Mouse (Mus musculus): ENCODE results near the gene Spsb1. TPM values are rescaled to one million over a fixed set of nuclear protein-coding genes. Genes with fewer than 3 reads are reported as not detected.

The Spsb1 gene
- polyA plus RNA-seq, 1 experiment from 2014 or later = 9.5 TPM

DNA sequence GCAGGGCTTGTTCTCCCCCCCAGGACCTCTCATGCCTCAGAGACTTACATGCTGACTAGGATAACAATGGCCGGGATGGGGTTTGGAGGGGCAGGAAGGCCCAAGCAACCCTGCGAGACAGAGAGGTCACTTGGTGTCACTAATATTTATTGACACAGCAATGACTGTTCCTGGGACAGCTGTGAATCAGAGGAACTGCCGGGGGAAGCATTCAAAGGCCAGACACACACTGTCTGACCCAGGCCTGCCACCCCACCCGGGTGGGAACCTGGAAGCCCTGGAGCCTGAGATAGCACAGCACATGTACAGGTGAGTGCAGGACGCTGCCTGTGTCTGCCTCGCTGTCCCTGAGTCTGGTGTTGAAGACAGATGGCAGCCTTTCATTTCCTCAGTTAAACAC, 79.5 kb downstream of the Spsb1 start:
- Histone ChIP-seq H3K4me3 (no peak overlapping the region), H3K27ac (replicated peaks) (peak overlapping the region; percentile 64), H3K4me2 (no peak overlapping the region), H3K27me3 (no peaks in the 10 kb centered on the region), H3K9ac (0 out of 2 replicates have a peak overlapping the region, but pooled peaks have one; percentile 8), H3K4me1 (replicated peaks) (peaks cover 49% of the 10 kb centered on the region), H3K9me3 (no peaks in the 10 kb centered on the region), H3K36me3 (no peaks in the 10 kb centered on the region)
- WGBS = 11% methylated on average over 6 of the region's 6 CpGs
- no peak for ATAC-seq (ENCODE audit: low read depth)

DNA sequence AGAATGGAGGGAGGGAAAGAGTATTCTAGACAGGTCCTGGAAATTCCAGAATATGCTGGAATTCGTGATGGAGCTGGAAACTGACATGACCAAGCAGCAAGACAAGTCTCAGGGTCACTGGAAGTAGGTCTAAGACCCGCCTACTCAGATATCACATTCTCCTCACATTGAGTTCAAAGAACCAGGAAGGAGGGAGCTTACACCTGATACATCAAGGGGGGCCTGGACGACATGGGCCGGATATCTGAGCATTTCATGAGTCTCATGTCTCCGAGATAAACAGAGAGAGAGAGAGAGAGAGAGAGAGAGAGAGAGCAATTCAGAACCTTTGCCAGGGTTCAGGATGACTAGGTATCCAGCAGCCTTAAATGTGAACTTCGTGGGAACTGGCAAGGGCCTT, 82.6 kb downstream of the Spsb1 start:
- Histone ChIP-seq H3K36me3 (no peaks in the 10 kb centered on the region), H3K4me3 (no peak overlapping the region), H3K9me3 (no peaks in the 10 kb centered on the region), H3K9ac (no peak overlapping the region), H3K4me1 (replicated peaks) (peaks cover 34% of the 10 kb centered on the region), H3K27me3 (no peaks in the 10 kb centered on the region), H3K4me2 (no peak overlapping the region), H3K27ac (replicated peaks) (no peak overlapping the region)
- no peak for ATAC-seq (ENCODE audit: low read depth)
- 81% methylated on average over 6 of the region's 6 CpGs for WGBS

DNA sequence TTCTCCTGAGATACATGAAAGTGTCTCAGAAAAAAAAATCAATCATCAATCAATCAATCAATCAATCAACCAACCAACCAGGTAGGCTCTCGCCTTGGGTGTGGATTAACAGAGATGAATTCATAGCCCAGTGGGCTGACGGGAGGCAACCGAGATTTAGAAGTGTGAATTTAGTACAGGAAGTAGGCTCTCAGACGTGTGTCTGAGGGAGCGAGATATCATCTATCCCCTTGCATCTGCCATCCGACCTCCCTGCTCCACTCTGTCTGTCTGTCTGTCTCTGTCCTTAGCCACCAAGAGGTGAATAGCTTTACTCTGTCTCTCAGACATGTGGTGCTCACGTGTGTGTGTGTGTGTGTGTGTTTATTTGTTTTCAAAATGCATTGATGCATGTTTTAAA, 83.3 kb downstream of the Spsb1 start:
- H3K27me3 ChIP-seq = no peaks in the 10 kb centered on the region
- ATAC-seq (ENCODE audit: low read depth) = no peak
- H3K9me3 ChIP-seq = no peaks in the 10 kb centered on the region
- no peak overlapping the region for H3K9ac ChIP-seq
- 69% methylated on average over 7 of the region's 7 CpGs for WGBS
- H3K27ac ChIP-seq (replicated peaks) = no peak overlapping the region
- no peak overlapping the region for H3K4me3 ChIP-seq
- H3K4me2 ChIP-seq = no peak overlapping the region
- H3K36me3 ChIP-seq = no peaks in the 10 kb centered on the region
- H3K4me1 ChIP-seq (replicated peaks) = peaks cover 27% of the 10 kb centered on the region

DNA sequence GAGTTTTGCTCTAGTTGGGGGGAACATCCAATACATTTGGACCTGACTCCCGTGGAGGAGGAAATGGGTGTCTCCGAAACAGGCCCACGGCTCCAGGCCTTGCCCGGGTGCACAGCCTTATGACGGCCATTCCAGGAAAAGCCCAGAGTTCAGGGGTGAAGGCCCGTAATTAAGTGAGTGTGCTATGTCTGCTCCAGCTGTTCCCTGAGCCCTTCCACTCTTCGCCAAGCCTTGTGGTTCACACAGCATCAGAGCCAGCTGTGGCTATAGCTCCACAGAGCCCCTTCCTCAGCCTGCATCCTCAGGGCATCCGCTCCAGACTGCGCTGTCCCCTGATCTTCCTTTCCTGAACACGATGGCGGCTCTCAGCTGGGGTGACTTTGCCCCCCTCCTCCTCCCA, 83.8 kb downstream of the Spsb1 start:
- H3K4me2 ChIP-seq = no peak overlapping the region
- ATAC-seq (ENCODE audit: low read depth) = no peak
- H3K36me3 ChIP-seq = no peaks in the 10 kb centered on the region
- no peaks in the 10 kb centered on the region for H3K9me3 ChIP-seq
- H3K27me3 ChIP-seq = no peaks in the 10 kb centered on the region
- no peak overlapping the region for H3K4me3 ChIP-seq
- H3K9ac ChIP-seq = no peak overlapping the region
- H3K4me1 ChIP-seq (replicated peaks) = peaks cover 22% of the 10 kb centered on the region
- no peak overlapping the region for H3K27ac ChIP-seq (replicated peaks)
- 69% methylated on average over 11 of the region's 11 CpGs for WGBS

DNA sequence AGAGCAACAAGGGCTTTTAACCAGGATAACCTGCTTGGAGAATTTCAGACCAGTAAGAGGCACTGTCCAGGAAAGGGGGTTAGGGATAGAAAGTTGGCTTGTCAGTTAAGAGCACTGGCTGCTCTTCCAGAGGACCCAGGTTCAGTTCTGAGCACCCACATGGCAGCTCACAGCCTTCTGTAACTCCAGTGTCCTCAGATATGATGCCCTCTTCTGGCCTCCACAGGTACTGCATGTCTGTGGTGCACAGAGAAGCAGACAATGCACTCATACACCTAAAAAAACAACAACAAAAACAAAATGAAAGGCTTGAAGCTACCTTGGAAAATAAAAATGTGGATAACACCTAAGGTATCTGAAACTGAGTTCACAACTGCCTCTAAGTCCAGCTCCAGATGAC, 84.4 kb downstream of the Spsb1 start:
- Histone ChIP-seq H3K9me3 (no peaks in the 10 kb centered on the region), H3K27ac (replicated peaks) (no peak overlapping the region), H3K4me1 (replicated peaks) (peaks cover 16% of the 10 kb centered on the region), H3K4me3 (no peak overlapping the region), H3K4me2 (no peak overlapping the region), H3K27me3 (no peaks in the 10 kb centered on the region), H3K36me3 (no peaks in the 10 kb centered on the region), H3K9ac (no peak overlapping the region)
- no peak for ATAC-seq (ENCODE audit: low read depth)

DNA sequence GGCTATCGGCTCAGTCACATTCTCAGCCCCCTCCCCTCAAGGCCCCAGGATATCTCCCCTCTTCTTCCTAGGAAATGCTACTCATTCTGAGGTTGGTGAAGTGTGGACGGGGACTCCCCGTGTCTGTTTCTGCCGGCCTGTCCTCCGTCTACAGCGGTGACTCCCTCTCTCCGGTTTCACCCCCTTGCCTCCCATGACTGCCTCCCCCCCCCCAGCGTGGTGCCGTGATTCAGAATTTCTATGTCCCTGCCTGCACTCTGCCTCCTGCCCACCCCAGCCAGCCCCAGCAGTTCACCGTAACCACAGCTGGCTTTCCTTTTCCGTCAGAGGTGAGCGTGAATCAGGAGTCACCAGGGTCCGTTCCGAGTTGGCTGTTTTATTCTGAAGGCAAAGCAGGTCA, 86.1 kb downstream of the Spsb1 start:
- Histone ChIP-seq H3K9ac (no peak overlapping the region), H3K4me2 (no peak overlapping the region), H3K9me3 (no peaks in the 10 kb centered on the region), H3K36me3 (no peaks in the 10 kb centered on the region), H3K4me3 (no peak overlapping the region), H3K27me3 (no peaks in the 10 kb centered on the region), H3K4me1 (replicated peaks) (no peaks in the 10 kb centered on the region), H3K27ac (replicated peaks) (no peak overlapping the region)
- ATAC-seq (ENCODE audit: low read depth) = no peak
- WGBS = 71% methylated on average over 14 of the region's 14 CpGs

DNA sequence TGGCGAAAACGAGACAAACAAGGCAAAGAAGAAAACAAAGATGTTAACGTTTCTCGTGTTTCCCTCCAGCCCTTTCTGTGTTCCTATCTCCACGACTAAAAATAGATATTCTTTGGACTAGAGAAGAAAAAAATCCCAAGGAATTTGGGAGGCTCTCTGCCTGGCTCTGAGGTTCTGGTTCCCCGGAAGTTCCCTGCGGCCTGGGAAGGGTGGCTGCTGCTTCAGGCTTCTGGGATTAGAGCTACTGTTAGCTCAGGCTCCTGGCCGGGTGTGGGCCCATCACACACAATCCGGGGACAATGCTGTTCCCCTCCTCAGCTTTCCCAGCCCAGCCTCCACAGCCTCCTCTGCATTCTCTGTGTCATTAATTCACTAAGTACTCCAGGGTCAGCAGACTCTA, 86.8 kb downstream of the Spsb1 start:
- Histone ChIP-seq H3K36me3 (no peaks in the 10 kb centered on the region), H3K27ac (replicated peaks) (no peak overlapping the region), H3K4me3 (no peak overlapping the region), H3K27me3 (no peaks in the 10 kb centered on the region), H3K9ac (no peak overlapping the region), H3K4me1 (replicated peaks) (no peaks in the 10 kb centered on the region), H3K4me2 (no peak overlapping the region), H3K9me3 (no peaks in the 10 kb centered on the region)
- WGBS = 77% methylated on average over 9 of the region's 9 CpGs
- ATAC-seq (ENCODE audit: low read depth) = no peak

DNA sequence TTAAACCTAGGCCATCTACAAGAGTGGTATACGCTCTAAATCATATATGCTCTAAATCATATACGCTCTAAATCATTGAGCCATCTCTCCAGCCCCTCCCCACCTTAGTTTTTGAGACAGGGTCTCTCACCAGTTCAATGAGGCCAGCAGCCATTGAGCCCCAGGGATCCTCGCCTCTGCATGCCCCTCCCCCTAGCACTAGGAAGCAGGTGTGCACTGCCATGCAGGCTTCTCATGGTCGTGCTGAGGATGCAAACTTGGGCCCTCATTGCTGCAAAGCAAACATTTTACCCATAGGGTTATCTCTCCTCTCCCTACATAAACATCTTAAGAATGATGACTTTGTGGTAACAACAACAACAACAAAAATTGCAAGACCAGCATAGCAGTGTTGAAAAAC, 87.5 kb downstream of the Spsb1 start:
- H3K4me2 ChIP-seq = no peak overlapping the region
- H3K27ac ChIP-seq (replicated peaks) = no peak overlapping the region
- H3K27me3 ChIP-seq = no peaks in the 10 kb centered on the region
- H3K9ac ChIP-seq = no peak overlapping the region
- no peak overlapping the region for H3K4me3 ChIP-seq
- no peaks in the 10 kb centered on the region for H3K4me1 ChIP-seq (replicated peaks)
- no peak for ATAC-seq (ENCODE audit: low read depth)
- 66% methylated on average over 4 of the region's 4 CpGs for WGBS
- no peaks in the 10 kb centered on the region for H3K9me3 ChIP-seq
- H3K36me3 ChIP-seq = no peaks in the 10 kb centered on the region

DNA sequence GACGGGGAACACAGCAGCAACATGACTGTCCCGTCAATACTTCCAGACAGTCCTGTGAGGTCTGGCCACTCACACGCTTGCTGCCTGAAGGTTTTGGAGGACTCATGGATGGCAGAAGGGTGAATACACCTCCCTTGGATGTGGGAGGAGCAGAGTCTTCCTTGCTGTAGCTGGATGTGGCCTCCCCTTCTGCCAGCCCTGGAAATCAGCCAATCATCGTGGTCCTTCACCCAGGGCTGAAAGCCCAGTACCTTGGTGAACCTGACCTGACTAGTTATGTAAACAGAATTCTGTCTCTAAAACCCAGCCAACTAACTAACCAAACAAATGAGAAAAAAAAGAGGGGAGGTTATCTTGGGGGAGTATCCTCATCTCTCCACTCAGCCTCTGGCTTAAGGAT, 90.4 kb downstream of the Spsb1 start:
- ATAC-seq (ENCODE audit: low read depth) = no peak
- Histone ChIP-seq H3K27ac (replicated peaks) (no peak overlapping the region), H3K4me2 (no peak overlapping the region), H3K9ac (no peak overlapping the region), H3K27me3 (no peaks in the 10 kb centered on the region), H3K4me3 (no peak overlapping the region), H3K36me3 (no peaks in the 10 kb centered on the region), H3K9me3 (no peaks in the 10 kb centered on the region), H3K4me1 (replicated peaks) (no peaks in the 10 kb centered on the region; the same call in 1 of the 2 replicates)
- 95% methylated on average over 4 of the region's 4 CpGs for WGBS

DNA sequence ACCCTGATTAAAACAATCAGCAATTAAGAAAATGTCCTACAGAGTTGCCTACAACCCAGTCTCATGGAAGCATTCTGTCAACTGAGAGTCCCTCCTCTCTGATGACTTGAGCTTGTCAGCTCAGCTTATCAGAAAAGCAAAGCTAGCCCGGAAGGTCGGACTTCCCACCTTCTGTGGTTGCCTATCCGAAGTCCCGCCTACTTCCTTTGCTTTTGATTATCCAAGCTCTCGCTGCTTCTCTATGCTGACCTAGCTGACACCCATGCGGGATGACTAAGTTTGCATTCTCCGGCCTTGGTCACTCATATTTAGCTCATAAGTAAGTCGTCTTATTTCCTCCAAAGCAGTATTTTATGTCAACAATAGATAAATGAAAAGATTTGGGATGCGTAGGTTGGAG, 91.3 kb downstream of the Spsb1 start:
- H3K9me3 ChIP-seq = no peaks in the 10 kb centered on the region
- 88% methylated on average over 9 of the region's 9 CpGs for WGBS
- H3K9ac ChIP-seq = no peak overlapping the region
- H3K27me3 ChIP-seq = no peaks in the 10 kb centered on the region
- H3K4me3 ChIP-seq = no peak overlapping the region
- H3K4me1 ChIP-seq (replicated peaks) = no peaks in the 10 kb centered on the region; the same call in 1 of the 2 replicates
- no peak overlapping the region for H3K27ac ChIP-seq (replicated peaks)
- no peak for ATAC-seq (ENCODE audit: low read depth)
- no peaks in the 10 kb centered on the region for H3K36me3 ChIP-seq
- no peak overlapping the region for H3K4me2 ChIP-seq

DNA sequence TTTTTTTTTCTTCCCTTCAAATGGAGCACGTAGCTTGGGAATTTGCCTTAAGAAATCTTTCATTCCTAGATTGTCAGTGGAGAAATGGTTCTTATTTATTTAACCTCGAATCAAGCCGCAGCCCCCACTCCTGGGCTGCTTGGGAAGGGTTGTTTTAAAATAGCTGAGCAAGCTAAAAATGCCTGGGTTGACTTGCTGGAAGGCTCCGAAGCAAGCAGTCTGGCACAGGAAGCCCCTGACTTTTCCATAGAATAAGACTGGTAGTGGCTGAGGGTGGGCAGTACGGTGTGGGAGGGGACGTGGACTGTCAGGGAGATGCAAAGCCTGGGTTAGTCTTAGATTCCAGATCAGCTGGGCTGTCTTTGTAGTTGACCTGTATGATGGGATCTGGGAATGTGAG, 94.5 kb downstream of the Spsb1 start:
- WGBS = 75% methylated on average over 6 of the region's 6 CpGs
- no peak overlapping the region for H3K4me3 ChIP-seq
- H3K27ac ChIP-seq (replicated peaks) = no peak overlapping the region

DNA sequence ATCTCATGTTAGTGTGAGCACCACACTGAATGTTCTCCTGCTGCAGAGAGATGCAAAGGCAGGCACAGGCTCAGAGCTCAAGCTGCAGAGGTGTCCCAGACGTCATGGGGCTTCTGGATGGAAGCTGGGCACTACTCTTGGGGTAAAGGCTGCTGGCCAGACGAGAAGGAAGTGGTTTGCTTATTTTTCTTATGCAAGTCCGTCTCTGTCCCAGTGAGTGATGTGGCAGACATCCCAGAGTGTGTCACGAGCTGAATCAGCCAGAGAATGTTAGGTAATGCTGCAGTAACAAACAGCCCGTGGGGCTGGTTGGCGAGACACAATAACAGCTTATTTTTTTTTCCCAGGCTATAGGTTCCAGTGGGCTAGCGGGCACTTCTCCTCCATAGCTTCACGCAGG, 96.3 kb downstream of the Spsb1 start:
- WGBS = 66% methylated on average over 8 of the region's 8 CpGs
- no peak for ATAC-seq (ENCODE audit: low read depth)

More for the DNA sequence above, 94.5 kb downstream of the Spsb1 start:
- Histone ChIP-seq H3K27me3 (no peaks in the 10 kb centered on the region), H3K9me3 (no peaks in the 10 kb centered on the region), H3K4me2 (no peak overlapping the region), H3K36me3 (no peaks in the 10 kb centered on the region), H3K4me1 (replicated peaks) (peaks cover 27% of the 10 kb centered on the region), H3K9ac (no peak overlapping the region)
- ATAC-seq (ENCODE audit: low read depth) = no peak

DNA sequence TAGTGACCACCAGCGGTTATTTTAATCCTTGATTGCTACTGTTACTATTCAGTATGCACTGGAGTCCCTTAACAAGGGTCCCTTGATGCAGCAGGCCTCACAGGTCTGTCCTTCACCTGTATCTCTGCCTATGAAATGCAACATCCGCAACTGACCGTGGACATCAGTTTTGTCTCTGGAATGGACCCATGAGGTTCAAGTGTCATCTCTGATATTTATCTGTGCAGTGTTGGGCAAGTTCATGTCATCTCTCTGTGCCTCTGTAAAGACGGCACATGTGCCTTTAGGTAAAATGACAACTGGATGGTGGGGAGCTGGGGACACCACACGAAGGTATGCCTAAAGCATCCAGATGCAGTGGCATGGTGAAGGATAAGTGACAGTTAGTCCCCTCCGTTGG, 96.7 kb downstream of the Spsb1 start:
- ATAC-seq (ENCODE audit: low read depth) = no peak
- H3K36me3 ChIP-seq = no peaks in the 10 kb centered on the region
- H3K4me2 ChIP-seq = no peak overlapping the region
- WGBS = 79% methylated on average over 6 of the region's 6 CpGs
- no peaks in the 10 kb centered on the region for H3K9me3 ChIP-seq
- H3K27me3 ChIP-seq = no peaks in the 10 kb centered on the region
- peaks cover 45% of the 10 kb centered on the region for H3K4me1 ChIP-seq (replicated peaks)
- H3K27ac ChIP-seq (replicated peaks) = no peak overlapping the region
- no peak overlapping the region for H3K4me3 ChIP-seq
- H3K9ac ChIP-seq = no peak overlapping the region

More for the DNA sequence above, 96.3 kb downstream of the Spsb1 start:
- Histone ChIP-seq H3K4me2 (no peak overlapping the region), H3K9ac (no peak overlapping the region), H3K4me1 (replicated peaks) (peaks cover 45% of the 10 kb centered on the region), H3K27ac (replicated peaks) (no peak overlapping the region), H3K36me3 (no peaks in the 10 kb centered on the region), H3K27me3 (no peaks in the 10 kb centered on the region), H3K9me3 (no peaks in the 10 kb centered on the region), H3K4me3 (no peak overlapping the region)
